Mouse (Mus musculus) kidney, embryonic 15.5 days (tissue): ENCODE measurements around the gene Dnase1l2. TPM values are rescaled to one million over a fixed set of nuclear protein-coding genes. Genes with fewer than 3 reads are reported as not detected.

Source experiments
- polyA plus RNA-seq: library from polyadenylated mRNA; unstranded; fragments of >200 nt; fragmentation: Nextera tagmentation; extraction: Ambion mirVana; gene quantifications from 2 replicates; pipeline ENCODE4 v1.2.1, GENCODE M21; 2015

The Dnase1l2 gene
- polyA plus RNA-seq, 1 experiment from 2014 or later: 2.4 TPM

Other genes starting within 250 kb of the Dnase1l2 start
- gene Tbc1d24, start 237.5 kb downstream of the Dnase1l2 start, polyA plus RNA-seq: 5.9 and 6.7 TPM in 2 replicates
- 5.1 and 5.6 TPM in 2 replicates for gene Ntn3, start 233.6 kb downstream of the Dnase1l2 start, polyA plus RNA-seq
- gene Tedc2, start 222.3 kb downstream of the Dnase1l2 start, polyA plus RNA-seq: 13.6 and 14.3 TPM in 2 replicates
- 67.5 and 71.1 TPM in 2 replicates for gene Ccnf, start 191.6 kb downstream of the Dnase1l2 start, polyA plus RNA-seq
- gene Abca17, start 92.0 kb downstream of the Dnase1l2 start, polyA plus RNA-seq: 0.18 and 0.27 TPM in 2 replicates
- 17.4 and 17.5 TPM in 2 replicates for gene Abca3, start 91.2 kb downstream of the Dnase1l2 start, polyA plus RNA-seq
- 293 and 318 TPM in 2 replicates for gene Rnps1, start 28.5 kb downstream of the Dnase1l2 start, polyA plus RNA-seq
- 115 and 117 TPM in 2 replicates for gene Eci1, start 16.5 kb downstream of the Dnase1l2 start, polyA plus RNA-seq
- 29.9 and 36.7 TPM in 2 replicates for gene E4f1, start 27.2 kb upstream of the Dnase1l2 start, polyA plus RNA-seq
- 49.9 and 53.3 TPM in 2 replicates for gene Pgp, start 27.3 kb upstream of the Dnase1l2 start, polyA plus RNA-seq
- 0.39 and 0.58 TPM in 2 replicates for gene Bricd5, start 30.8 kb upstream of the Dnase1l2 start, polyA plus RNA-seq
- 29.0 and 36.1 TPM in 2 replicates for gene Mlst8, start 36.0 kb upstream of the Dnase1l2 start, polyA plus RNA-seq
- gene Caskin1, start 45.5 kb upstream of the Dnase1l2 start, polyA plus RNA-seq: 1.8 and 2.3 TPM in 2 replicates
- 85.8 and 96.1 TPM in 2 replicates for gene Traf7, start 84.8 kb upstream of the Dnase1l2 start, polyA plus RNA-seq
- gene Rab26, start 91.1 kb upstream of the Dnase1l2 start, polyA plus RNA-seq: 2.8 TPM in 2 replicates
- gene Pkd1, start 106.7 kb upstream of the Dnase1l2 start, polyA plus RNA-seq: 21.3 and 21.9 TPM in 2 replicates
- 60.8 and 71.0 TPM in 2 replicates for gene Tsc2, start 189.5 kb upstream of the Dnase1l2 start, polyA plus RNA-seq
- 20.0 and 20.6 TPM in 2 replicates for gene Nthl1, start 189.6 kb upstream of the Dnase1l2 start, polyA plus RNA-seq
- gene Slc9a3r2, start 207.2 kb upstream of the Dnase1l2 start, polyA plus RNA-seq: 101 and 106 TPM in 2 replicates
- gene Npw, start 215.4 kb upstream of the Dnase1l2 start, polyA plus RNA-seq: 0.35 and 0.43 TPM in 2 replicates
- gene Zfp598, start 226.6 kb upstream of the Dnase1l2 start, polyA plus RNA-seq: 23.9 and 27.6 TPM in 2 replicates
- gene Syngr3, start 246.8 kb upstream of the Dnase1l2 start, polyA plus RNA-seq: 2.4 and 4.6 TPM in 2 replicates